Mouse (Mus musculus) megakaryocyte, embryonic 14.5 days (primary cell): ENCODE measurements around the gene Kcne4.

Experiments
- FLI1 ChIP-seq: IDR thresholded peaks from 2 replicates; pipeline ENCODE4 v1.6.1; 2012; ENCODE audit warnings: low read length, inconsistent platforms, mixed read lengths
- GATA1 ChIP-seq: IDR thresholded peaks from 3 replicates; pipeline ENCODE4 v1.6.1; 2012; ENCODE audit warnings: mixed read lengths, low read length, inconsistent platforms, borderline replicate concordance

- TF ChIP-seq GATA1 (no peak), FLI1 (no peak)
These were observed 49.4 kb downstream of the Kcne4 start for GRCm38 (mm10) chr1:78865991-78866390.
